Mouse (Mus musculus) limb, embryonic 12.5 days (tissue): Measurements from ENCODE around the gene Rala. TPM values are rescaled to one million over a fixed set of nuclear protein-coding genes. Genes with fewer than 3 reads are reported as not detected.

Source experiments
- ATAC-seq: fragments of 200-750 bp; cut with Nextera tagmentation; 2 replicates; pipeline ENCODE4 v1.8.0; 2017; ENCODE audit warnings: low read depth, moderate TSS enrichment; ENCODE audit not compliant: insufficient number of reproducible peaks, insufficient read depth, low FRiP score, low TSS enrichment
- H3K27ac ChIP-seq: fragments of 300-500 bp; sonication (generic); 2 replicates; pipeline ENCODE4 v1.5.1; 2016; ENCODE audit warnings: mild to moderate bottlenecking, moderate library complexity
- H3K27me3 ChIP-seq: fragments of 300-500 bp; sonication (generic); 2 replicates; pipeline ENCODE4 v1.6.1; 2016; ENCODE audit warnings: mild to moderate bottlenecking, moderate library complexity
- H3K36me3 ChIP-seq: fragments of 300-500 bp; sonication (generic); 2 replicates; pipeline ENCODE4 v1.6.1; 2016; ENCODE audit warnings: mild to moderate bottlenecking, moderate library complexity
- H3K4me1 ChIP-seq: fragments of 300-500 bp; sonication (generic); replicated peaks from 2 replicates; pipeline ENCODE4 v1.6.1; 2016
- H3K4me2 ChIP-seq: fragments of 300-500 bp; sonication (generic); 2 replicates; pipeline ENCODE4 v1.6.1; 2016; ENCODE audit warnings: mild to moderate bottlenecking, moderate library complexity
- H3K4me3 ChIP-seq: fragments of 300-500 bp; sonication (generic); replicated peaks from 2 replicates; pipeline ENCODE4 v1.5.1; 2016; ENCODE audit warnings: mild to moderate bottlenecking
- H3K9ac ChIP-seq: fragments of 300-500 bp; sonication (generic); replicated peaks from 2 replicates; pipeline ENCODE4 v1.6.1; 2016; ENCODE audit warnings: mild to moderate bottlenecking, moderate library complexity
- H3K9me3 ChIP-seq: fragments of 300-500 bp; sonication (generic); 2 replicates; pipeline ENCODE4 v1.6.1; 2016; ENCODE audit warnings: mild to moderate bottlenecking, moderate library complexity
- WGBS: fragments of 180-500 bp; shearing (Covaris S2); methylation state at CpG from one replicate; pipeline ENCODE4 v1.1.7; 2016; 5-methylcytosine and 5-hydroxymethylcytosine counted together
- polyA plus RNA-seq: library from polyadenylated mRNA; unstranded; fragments of >200 nt; fragmentation: Nextera tagmentation; extraction: Ambion mirVana; gene quantifications from 2 replicates; pipeline ENCODE4 v1.2.1, GENCODE M21; 2016

The Rala gene
- polyA plus RNA-seq, 1 experiment from 2014 or later = 107 TPM

DNA sequence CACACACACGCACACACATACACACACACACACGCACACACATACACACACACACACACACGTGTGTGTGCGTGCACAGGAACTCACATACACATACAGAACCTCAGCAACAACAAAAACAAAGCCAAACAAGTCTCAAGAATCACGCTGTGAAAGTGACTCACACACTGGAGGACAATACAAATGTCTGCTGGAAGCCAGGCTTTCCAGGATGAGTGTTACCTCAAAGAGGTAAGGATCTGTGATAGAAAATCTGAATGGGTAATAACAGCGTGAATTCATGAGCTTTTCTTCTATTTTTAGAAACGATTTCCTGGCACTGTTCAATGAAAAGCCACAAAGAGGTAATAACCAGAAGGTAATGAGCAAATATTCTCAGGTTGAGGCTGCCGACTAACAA is 59.8 kb downstream of the Rala start:
- 83% methylated on average over 8 of the region's 8 CpGs for WGBS

DNA sequence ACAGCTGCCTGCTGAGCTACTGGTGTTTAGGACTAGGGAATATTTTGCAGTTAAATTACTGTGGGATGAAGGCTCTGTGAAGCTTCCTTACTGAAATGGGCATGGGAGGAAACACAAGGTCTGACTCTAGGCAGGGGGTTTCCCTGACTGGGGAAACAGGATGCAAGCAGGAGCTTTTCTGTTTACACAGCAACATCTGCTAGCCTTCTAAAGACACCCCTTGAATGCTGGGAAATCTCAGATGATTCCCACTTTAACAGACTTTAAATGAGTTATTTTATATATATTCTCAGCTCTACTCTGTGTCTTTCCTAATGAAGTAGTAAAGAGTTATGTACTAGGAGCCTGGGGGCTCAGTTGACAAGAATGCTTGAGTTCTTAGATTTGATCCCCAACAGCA is 65.0 kb downstream of the Rala start:
- Histone ChIP-seq H3K27me3 (no peaks in the 10 kb centered on the region), H3K4me2 (no peak overlapping the region), H3K9me3 (peaks cover 5% of the 10 kb centered on the region; the same call in 1 of the 2 replicates), H3K27ac (no peak overlapping the region), H3K9ac (no peak overlapping the region), H3K36me3 (peaks cover 27% of the 10 kb centered on the region), H3K4me3 (no peak overlapping the region), H3K4me1 (no peaks in the 10 kb centered on the region; the same call in 1 of the 2 replicates)
- ATAC-seq = no peak

More for the DNA sequence above, 59.8 kb downstream of the Rala start:
- no peaks in the 10 kb centered on the region for H3K27me3 ChIP-seq
- H3K4me2 ChIP-seq = no peak overlapping the region
- no peak overlapping the region for H3K27ac ChIP-seq
- no peaks in the 10 kb centered on the region; the same call in 1 of the 2 replicates for H3K4me1 ChIP-seq
- H3K9me3 ChIP-seq = no peaks in the 10 kb centered on the region
- no peak overlapping the region for H3K4me3 ChIP-seq
- H3K9ac ChIP-seq = no peak overlapping the region
- H3K36me3 ChIP-seq = peaks cover 64% of the 10 kb centered on the region
- ATAC-seq = no peak

DNA sequence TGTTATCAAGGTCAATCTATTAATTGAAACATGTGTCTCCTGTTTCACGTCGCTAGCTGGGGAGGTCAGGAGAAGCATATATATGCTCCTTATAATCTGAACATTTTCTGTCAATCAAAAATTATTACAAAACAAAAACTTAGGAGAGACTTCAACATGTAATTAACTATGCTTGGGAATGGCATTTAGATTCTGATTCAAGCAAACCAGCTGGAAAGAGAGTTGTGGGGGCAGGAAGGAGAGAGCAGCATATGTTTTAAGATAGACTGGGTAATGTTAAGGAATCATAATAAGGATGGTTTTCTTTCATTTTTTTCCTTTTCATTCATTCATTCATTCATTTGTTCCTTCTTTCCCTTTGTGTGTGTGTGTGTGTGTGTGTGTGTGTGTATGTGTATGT is 77.3 kb downstream of the Rala start:
- Histone ChIP-seq H3K4me3 (no peak overlapping the region), H3K27ac (no peak overlapping the region), H3K4me1 (no peaks in the 10 kb centered on the region), H3K27me3 (no peaks in the 10 kb centered on the region), H3K4me2 (no peak overlapping the region), H3K36me3 (no peaks in the 10 kb centered on the region), H3K9ac (no peak overlapping the region), H3K9me3 (no peaks in the 10 kb centered on the region)
- WGBS = 87% methylated on average over 2 of the region's 2 CpGs
- no peak for ATAC-seq

DNA sequence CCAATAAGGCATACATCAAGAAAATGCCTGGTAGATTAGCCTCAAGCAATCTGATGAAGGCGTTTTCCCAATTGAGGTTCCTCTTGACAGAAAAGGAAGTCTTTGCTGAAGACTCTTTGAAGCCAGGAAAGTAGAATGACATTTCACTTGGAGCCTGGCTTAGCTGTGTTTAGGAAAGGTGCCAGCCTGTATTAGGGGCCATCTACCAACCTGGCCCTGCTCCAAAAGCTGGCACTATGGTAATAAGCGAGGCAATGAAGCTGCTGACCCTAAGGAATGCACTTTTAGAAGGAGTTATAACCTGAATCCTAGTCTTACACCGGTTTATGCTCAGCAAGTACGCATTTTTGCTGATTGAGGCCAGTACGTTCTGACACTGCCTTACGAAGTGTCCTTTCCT is 83.5 kb downstream of the Rala start:
- no peaks in the 10 kb centered on the region for H3K36me3 ChIP-seq
- H3K4me1 ChIP-seq = no peaks in the 10 kb centered on the region
- no peak overlapping the region for H3K4me3 ChIP-seq
- no peak overlapping the region for H3K27ac ChIP-seq
- ATAC-seq = no peak
- 89% methylated on average over 6 of the region's 6 CpGs for WGBS
- H3K9ac ChIP-seq = no peak overlapping the region
- H3K4me2 ChIP-seq = no peak overlapping the region
- H3K9me3 ChIP-seq = no peaks in the 10 kb centered on the region
- peaks cover 3% of the 10 kb centered on the region; the same call in 1 of the 2 replicates for H3K27me3 ChIP-seq

DNA sequence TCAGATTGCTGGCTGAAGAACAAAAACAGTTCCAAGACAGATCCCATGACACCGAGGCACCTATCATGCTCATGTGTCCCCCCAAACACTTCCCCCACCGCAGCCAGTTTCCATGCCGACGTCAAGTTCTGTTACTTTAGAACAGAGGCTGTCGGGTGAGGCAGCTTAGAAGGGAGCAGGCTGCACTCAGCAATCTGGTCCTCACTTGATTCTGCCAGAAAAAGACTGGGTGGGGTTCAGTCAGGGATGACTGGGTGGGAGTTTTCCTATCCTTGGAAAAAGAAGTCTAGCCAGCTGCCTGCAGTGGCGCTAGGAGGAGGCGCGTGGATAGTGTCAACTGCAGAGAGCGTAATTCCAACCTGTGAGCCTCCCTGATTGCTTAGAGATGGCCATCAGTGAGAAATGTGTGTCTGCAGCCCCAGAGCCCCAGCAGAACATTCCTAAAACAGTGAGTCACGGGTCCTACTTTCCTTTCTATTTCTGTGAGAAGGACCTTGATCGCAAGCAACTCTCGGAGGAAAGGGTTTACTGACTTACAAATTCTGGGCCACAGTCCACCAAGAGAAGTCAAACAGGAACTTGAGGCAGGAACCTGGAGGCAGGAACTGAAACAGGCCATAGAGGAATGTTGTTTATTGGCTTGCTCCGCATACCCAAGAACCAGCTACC is 84.5 kb downstream of the Rala start:
- Histone ChIP-seq H3K4me2 (no peak overlapping the region), H3K9me3 (no peaks in the 10 kb centered on the region), H3K4me1 (peaks cover 3% of the 10 kb centered on the region; the same call in 1 of the 2 replicates), H3K27ac (no peak overlapping the region), H3K27me3 (peaks cover 4% of the 10 kb centered on the region; the same call in 1 of the 2 replicates), H3K36me3 (no peaks in the 10 kb centered on the region), H3K9ac (no peak overlapping the region), H3K4me3 (no peak overlapping the region)
- no peak for ATAC-seq
- whole genome bisulfite sequencing = 84% methylated on average over 13 of the region's 13 CpGs

DNA sequence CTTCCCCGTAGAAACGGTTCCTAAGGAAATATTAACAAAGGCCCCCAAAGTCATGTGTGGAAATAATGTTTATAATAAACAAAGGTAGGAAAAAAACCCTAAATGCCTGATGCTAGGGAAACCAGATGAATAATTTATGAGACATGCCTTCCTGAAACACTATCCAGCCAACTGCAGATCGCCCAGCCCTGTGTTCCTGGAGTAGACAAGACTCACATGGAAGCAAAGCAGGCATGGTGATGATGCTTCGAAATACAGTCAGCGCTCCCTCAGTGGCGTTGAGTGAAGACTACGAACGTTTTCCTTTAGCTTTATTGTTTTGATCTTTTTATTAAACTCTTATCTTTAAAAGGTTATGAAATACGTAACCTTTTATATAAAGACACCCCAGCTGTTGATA is 87.0 kb downstream of the Rala start:
- H3K4me3 ChIP-seq = no peak overlapping the region
- no peak overlapping the region for H3K4me2 ChIP-seq
- no peak overlapping the region for H3K9ac ChIP-seq
- WGBS = 81% methylated on average over 9 of the region's 9 CpGs
- H3K4me1 ChIP-seq = peaks cover 3% of the 10 kb centered on the region; the same call in 1 of the 2 replicates
- H3K36me3 ChIP-seq = no peaks in the 10 kb centered on the region
- no peak overlapping the region for H3K27ac ChIP-seq
- no peak for ATAC-seq
- H3K9me3 ChIP-seq = no peaks in the 10 kb centered on the region
- peaks cover 4% of the 10 kb centered on the region; the same call in 1 of the 2 replicates for H3K27me3 ChIP-seq

DNA sequence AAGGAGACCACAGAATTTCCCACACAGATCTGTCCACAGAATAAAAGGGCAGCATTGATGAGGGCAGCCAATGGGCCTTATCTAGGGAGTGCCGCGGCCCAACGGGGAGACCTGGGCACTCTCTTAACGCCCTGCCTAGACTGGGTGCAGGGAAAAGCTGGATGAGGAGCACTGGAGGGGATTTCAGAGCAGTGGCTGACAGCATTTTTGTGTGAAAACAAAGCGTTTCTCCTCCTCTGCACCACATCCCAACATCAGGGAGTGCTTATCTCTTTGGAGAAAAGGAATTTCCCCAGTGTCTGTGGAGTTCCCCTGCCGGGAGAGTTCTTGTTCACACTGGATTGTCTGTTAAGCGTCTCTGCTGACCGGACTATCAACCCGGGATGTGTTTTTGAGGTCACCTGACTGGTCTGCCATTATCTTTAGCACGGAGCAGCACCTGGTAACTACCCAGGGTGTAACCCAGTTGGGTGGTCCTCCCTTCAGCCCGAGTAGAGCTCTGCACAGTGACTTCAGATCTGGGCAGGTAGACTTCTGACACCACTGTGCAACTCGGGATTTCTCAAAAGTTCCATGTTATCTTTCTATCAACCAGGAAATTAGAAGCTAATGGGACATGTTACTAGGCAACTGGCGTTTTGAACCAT is 88.4 kb downstream of the Rala start:
- Histone ChIP-seq H3K4me3 (no peak overlapping the region), H3K36me3 (no peaks in the 10 kb centered on the region), H3K27me3 (peaks cover 4% of the 10 kb centered on the region; the same call in 1 of the 2 replicates), H3K4me2 (peak overlapping the region; percentile 32), H3K9me3 (no peaks in the 10 kb centered on the region), H3K9ac (no peak overlapping the region), H3K27ac (no peak overlapping the region), H3K4me1 (peaks cover 3% of the 10 kb centered on the region; the same call in 1 of the 2 replicates)
- no peak for ATAC-seq
- WGBS = 12% methylated on average over 13 of the region's 13 CpGs

DNA sequence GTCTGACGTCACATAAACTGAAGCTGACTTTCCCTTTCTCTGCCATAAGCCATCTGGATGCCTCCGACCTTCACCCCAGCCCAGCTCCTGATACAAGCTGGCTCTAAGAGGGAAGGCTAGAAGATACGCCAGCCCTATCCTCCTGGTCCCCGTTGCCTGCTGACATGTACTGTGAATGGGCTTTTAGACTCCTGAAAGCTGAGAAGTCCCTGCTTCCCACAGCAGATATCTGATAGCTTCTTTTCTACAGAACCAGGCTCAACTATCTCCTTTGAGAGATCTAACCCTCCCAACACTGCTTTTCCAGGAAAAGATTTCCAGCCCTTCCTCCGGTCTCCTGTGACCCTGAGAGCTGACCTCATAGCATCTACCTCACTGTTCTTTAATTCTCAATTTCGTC is 89.3 kb downstream of the Rala start:
- no peak overlapping the region for H3K4me2 ChIP-seq
- WGBS = 54% methylated on average over 6 of the region's 6 CpGs

DNA sequence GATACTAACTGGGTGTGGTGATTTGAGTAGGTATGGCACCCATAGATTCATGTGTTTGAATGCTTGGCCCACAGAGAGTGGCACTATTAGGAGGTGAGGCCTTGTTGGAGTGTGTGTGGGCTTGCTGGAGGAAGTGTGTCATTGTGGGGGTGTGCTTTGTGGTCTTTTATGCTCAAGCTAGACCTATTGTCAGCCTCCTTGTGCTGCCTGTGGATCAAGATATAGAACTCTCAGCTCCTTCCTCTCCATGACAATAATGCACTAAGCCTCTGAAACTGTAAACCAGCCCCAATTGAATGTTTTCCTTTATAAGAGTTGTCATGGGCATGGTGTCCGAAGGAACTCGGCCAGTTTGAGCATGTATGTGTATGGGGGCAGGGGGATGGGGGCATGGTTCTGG is 100.7 kb downstream of the Rala start:
- ATAC-seq = no peak
- 92% methylated on average over 2 of the region's 2 CpGs for whole genome bisulfite sequencing

More for the DNA sequence above, 89.3 kb downstream of the Rala start:
- no peak for ATAC-seq
- Histone ChIP-seq H3K36me3 (no peaks in the 10 kb centered on the region), H3K4me3 (no peak overlapping the region), H3K27ac (no peak overlapping the region), H3K9me3 (no peaks in the 10 kb centered on the region), H3K4me1 (peaks cover 3% of the 10 kb centered on the region; the same call in 1 of the 2 replicates), H3K9ac (no peak overlapping the region), H3K27me3 (peaks cover 4% of the 10 kb centered on the region; the same call in 1 of the 2 replicates)

DNA sequence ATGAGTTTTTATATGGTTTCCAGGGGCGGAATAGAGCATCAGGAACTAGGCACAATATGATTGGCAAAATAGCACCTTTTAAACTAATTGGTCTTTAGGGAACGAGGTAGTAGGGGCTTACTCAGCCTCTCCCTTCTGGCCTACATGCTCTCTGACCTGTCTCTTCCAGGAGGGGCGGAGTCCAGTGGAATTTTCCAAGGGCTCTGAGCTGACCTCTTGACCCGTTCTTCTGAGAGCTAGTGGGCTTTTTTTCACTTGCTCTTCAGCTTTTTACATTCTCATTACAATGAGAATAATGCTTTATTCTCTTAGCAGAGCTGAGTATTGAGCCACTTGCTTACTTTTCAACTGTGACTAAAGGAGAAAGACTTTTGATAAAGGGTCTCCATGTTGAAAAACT is 101.3 kb downstream of the Rala start:
- Histone ChIP-seq H3K9me3 (no peaks in the 10 kb centered on the region), H3K4me1 (no peaks in the 10 kb centered on the region), H3K4me2 (no peak overlapping the region), H3K9ac (no peak overlapping the region), H3K4me3 (no peak overlapping the region), H3K36me3 (no peaks in the 10 kb centered on the region), H3K27ac (no peak overlapping the region), H3K27me3 (no peaks in the 10 kb centered on the region)
- WGBS = 62% methylated on average over 4 of the region's 4 CpGs
- ATAC-seq = no peak

More for the DNA sequence above, 100.7 kb downstream of the Rala start:
- Histone ChIP-seq H3K9ac (no peak overlapping the region), H3K4me3 (no peak overlapping the region), H3K27ac (no peak overlapping the region), H3K36me3 (no peaks in the 10 kb centered on the region), H3K4me2 (no peak overlapping the region), H3K9me3 (no peaks in the 10 kb centered on the region), H3K27me3 (no peaks in the 10 kb centered on the region), H3K4me1 (no peaks in the 10 kb centered on the region)

DNA sequence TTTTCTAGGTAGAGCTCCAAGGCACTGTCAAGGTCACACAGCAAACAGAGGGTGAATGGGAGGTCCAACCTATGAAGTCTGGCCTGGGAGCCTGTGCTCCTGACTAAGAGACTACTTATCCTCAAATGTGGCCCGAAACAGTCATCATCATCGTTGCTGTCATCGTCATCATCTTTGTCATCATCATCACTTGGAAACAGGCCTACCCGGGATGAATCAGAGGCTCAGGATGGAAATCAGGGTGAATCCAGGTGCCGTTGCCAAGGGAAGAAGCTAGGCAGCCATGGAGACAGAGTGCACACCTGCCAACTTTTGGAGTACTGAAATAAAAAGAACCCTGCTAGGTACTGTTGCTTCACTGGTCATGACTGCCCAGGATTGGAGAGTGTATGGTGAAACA is 104.9 kb downstream of the Rala start:
- H3K27ac ChIP-seq = no peak overlapping the region
- no peak overlapping the region for H3K9ac ChIP-seq
- no peaks in the 10 kb centered on the region for H3K36me3 ChIP-seq
- no peak overlapping the region for H3K4me2 ChIP-seq
- ATAC-seq = no peak
- no peak overlapping the region for H3K4me3 ChIP-seq
- H3K4me1 ChIP-seq = no peaks in the 10 kb centered on the region
- 85% methylated on average over 5 of the region's 5 CpGs for WGBS
- no peaks in the 10 kb centered on the region for H3K27me3 ChIP-seq
- H3K9me3 ChIP-seq = no peaks in the 10 kb centered on the region
